Mouse (Mus musculus) regulatory T cell (primary cell): ENCODE measurements around the gene Gm37240.
"Not testable (repeated sequence)": the region's sequence is repeated elsewhere in the genome, so short reads cannot be mapped to it uniquely, and the experiment has no call there.

Experiments
- in situ Hi-C: fragments of 300-600 bp; cut with MboI, MseI; formaldehyde crosslinking; loops from one replicate; pipeline ENCODE4 v1.15.1; 2025; ENCODE audit warnings: high pct_unique_total_duplicates

Gm37240 gene

DNA sequence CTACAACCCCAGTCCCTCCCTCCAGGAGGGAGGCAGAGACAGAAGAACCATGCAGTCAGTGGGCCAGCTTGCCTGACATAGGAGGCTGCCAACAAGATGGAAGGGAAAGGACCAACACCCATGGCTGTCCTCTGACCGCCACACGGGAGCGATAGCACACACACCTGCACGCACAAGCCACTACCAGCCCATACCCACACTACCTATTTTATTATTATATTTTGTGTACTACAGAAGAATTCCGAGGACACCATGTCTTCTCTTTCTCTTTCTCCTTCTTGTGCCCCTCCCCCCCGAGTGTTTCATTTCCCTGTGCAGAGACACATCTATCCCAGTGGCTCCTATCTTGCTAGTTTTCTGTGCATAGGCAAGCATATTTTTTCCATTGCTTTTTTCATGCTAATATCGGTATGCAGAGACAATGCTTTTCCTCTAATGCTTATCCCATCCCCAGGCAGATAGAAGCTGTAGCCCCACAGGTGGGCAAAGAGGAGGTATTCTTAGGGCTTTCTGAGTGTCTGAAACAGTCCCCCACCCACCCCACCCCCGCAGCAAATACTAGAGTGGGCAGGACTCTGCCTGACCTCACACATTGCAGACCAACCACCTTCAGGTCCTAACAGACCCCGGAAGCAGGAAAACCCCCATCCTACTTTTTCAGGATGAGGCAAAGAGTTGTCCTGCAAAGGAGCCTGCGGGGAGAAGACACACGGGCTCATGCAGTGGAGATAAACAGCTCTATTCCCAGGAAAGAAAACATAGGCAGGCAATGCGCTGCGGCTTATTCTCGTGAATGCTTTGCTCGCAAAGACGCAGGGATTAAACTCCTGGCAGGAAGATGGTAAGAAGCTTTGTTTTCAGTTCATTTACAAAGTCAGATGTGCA, 1232.2 kb downstream of the Gm37240 start:
- in situ Hi-C loops = loop anchor here (5.0 kb wide), 1 partner anchor 83 kb away; no protein-coding TSS in a partner anchor

DNA sequence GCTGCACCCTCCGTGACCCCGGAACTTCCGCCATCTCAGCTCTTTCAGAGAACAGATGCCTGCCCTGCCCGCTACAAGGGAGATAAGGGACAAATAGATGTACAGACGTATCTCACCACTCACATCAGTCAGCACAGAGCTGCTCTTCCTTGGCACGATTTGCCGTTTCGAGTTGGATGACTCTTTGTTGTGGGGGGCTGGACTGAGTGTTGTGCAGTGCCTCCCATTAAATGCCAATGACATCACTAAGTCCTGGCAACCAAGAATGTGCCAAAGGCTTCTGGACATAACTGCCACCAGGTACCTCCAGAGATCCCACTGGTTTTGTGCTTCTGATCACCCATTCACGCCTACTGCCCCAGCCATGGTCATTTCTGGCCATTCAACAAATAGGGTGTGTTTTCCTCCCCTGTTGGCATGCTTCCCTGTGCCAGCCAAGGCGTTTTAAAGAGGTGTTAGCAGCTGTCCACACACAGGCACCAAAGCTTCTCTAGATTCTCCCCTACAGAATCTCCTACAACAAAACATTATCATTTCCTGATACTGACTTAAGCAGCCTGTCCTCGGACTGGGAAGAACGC, 1233.0 kb downstream of the Gm37240 start:
- in situ Hi-C loops = no loop called here

DNA sequence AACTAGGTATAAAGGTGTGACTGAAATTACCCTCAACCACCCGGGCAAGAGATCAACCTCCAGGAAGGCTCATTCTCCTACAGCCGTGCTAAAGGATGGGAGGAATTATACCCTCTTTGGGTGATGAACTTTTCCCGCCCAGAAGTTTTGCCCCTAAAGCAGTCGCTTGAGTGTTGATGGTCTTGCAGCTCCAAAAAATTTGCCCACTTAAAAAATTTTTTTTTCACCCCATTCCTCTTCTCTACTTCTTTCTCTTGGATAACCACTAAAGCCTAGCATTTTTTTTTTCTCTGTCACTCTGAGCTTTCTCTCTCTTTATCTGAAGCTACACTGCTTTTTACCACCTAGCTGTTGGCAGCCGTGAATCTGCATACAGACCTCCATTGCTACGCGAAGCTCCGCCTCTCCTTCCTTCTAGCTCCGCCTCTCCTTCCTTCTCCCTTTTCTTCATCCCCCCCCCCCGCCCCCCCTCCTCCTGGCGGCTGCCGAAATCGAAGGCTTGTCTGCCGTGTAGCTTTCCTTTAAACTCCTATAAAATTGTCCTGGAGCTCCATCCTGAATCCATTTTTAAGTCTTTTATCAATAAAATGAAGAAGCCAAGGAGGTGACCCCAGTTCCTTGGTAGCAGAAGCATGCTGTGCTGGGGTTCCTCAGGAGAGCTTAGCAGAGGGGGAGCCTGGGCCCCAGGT, 1233.6 kb downstream of the Gm37240 start:
- in situ Hi-C loops = no loop called here

DNA sequence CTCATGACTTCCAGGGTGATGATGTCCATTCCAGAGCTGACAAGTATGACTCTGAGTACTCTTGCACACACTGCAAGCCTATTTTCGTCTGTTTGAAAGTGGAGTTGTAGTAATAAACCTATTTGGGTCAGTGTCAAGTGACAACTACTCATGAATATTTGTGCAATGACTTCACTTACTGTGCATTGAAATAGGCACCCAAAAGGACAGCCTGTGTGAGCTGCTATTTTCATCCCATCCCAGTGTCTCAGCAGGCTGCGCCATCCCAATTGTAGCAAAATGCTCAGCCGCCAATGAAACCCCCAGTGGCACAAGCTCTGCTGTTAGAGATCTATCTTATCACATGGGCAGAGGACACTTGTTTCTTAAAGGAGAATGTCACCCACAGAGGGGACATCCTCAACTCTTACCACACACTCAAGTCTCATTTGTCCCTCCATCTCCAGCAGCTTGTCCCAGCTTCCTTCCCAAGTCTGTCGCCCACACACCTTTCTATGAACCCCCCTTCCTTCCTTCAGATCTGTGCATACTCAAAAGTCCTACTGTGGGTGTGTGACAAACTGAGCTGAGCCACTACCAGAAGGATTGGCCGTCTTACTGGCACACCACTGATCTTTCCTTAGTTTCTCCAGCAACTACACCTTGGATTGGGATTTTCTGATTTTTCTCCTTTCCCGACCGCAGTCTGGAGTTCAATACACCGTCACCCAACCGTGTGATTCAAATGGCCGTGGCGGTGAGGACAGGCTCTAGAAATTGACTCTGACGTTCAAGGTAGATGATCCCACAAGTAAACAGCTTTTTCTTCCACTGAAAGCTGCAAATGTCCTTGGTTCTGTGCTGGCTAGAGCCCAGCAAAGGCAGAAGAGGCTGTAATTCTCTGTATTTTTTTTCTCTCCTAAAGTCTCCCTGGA, 1234.4 kb downstream of the Gm37240 start:
- in situ Hi-C loops = no loop called here

DNA sequence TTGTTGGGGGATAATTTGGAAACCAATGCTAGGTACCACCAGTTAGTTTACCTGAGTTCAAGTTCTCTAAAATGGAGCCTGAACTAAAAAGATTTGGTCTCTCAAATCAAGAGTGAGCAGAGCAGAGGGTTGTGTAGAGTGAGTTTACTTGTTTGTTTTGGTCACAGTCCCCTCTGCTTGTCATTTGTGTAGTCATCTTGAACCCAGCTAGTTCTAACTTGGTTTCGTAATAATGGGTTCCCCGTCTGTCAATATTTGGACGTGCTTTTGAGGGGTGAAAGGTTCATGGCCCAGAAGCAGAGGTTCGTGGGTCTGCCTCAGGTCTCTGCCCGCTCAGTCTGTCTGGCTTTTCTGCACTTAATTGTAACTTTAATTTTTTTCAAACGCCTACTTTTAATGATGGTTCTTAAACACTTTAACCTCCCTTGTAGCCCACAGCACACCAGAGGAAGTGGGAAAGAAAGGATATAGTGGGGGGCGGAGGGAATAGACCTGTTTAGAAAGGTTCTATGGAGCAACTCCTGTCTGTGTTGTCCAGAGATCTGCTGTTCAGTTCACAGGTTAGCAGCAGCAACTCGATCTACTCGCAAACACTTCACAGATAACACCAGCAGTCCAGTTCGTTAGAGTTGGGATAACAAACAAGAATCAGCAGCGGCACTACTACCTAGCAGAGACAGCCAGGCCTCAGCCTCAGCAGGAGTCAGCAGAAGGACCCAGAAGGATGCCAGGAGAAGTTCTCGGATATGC, 1237.6 kb downstream of the Gm37240 start:
- in situ Hi-C loops = no loop called here

DNA sequence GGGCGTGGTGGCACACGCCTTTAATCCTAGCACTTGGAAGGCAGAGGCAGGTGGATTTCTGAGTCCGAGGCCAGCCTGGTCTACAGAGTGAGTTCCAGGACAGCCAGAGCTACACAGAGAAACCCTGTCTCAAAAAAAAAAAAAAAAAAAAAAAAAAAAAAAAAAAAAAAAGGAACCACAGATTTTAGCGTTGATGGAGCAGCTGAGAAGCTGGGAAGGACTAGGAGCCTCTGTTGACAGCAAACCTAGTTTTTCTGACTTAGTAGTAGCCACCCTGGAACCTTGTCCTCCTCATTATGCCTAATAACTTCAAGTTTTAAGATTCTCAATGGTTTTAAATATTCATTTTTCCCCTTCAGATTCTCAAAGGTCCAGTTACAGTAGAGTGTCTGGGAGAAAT, 1239.2 kb downstream of the Gm37240 start:
- in situ Hi-C loops = not testable (repeated sequence)

DNA sequence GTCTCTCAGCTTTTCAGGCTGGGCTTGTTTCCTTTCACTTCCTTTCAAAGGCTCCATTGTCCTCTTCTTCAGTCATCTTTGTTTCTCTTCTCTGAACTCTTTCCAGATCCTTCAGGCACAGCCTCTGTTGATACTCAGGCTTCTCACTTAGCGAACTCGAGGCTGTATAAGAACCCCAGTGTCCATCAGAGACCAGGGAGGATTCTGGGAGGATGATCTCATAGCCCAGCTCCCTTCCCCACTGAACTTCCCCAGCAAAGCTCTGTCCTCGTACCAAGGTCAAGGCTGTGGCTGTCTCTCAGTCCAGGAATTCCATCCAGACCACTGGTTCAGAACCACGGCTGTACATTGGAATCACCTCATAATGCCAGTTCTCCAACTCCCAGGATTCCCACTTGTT, 1239.7 kb downstream of the Gm37240 start:
- in situ Hi-C loops = no loop called here

DNA sequence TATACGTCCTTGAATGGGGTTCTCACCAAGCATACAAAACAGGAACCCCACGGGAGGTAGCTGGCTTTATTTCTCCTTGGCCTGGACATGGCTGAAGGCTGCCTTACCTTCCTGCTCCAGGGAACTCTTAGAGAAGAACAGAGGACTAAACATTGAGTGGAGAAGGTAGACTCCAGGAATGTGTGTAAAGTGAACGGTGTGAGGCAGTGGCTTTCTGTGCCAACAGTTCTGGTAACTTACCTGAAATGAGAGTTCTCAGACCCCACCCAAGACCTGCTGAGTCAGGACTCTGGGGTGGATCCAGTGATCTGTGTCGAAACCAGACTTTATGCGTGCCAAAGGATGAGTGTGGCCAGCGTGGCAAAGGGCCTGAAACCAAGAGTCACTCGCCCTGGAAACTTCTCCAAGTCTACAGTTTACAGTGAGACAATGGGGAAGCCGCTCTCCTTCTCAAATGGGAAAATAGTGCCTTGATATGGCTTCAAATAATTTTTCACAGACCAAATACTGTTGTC, 1240.9 kb downstream of the Gm37240 start:
- in situ Hi-C loops = no loop called here

DNA sequence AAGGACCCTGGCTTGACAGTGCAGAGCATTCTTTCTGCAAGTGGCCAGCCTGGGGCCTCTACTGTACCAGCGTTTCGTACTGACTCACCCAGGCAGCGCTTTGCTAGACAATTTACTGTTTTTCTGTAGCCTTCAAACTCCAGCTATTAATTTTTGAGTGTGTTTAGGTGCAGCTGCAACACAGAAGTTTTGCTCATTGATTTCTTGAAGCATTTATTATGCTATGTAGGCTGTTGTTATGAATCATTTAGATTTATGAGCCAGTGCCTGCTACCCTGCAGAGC, 1241.4 kb downstream of the Gm37240 start:
- in situ Hi-C loops = no loop called here

DNA sequence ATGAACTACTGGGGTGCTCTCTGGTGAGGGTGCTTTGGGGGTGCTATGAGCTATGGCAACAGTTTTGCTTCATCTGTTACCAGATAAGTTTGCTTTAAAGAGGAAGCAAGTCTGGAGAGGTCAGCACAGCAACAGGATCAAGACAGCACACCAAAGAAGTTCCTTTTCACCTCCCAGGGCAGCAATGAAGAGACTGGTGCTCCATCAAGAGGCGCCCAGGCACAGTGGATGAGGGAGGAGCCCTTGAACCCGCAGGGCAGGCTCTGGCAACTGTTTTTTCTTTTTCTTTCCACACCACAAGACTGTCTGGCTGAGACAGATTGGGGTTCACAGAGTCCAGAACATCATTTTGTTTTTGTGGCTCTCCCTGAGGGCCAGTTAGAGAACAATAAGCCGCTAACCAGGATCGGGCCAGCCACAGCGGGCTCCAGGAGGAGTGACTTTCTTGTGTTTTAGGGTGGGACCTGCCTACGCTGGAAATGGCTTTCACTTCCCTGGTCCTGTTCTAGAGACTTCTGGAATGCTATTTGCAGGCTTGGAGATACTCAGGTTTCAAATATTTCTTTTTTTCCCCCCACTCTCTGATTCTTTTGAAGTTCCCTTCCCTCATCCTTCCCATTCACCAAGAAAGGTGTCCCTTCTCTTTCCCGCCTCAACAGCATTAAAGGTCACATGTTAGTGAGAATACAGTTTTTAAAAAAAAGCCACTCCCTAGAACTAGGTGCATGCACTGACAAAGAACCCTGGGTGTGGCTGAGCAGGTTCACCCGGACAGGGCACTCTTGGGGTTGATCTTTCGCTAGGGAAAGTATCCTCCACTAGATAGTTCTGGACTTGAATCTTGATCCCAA, 1241.9 kb downstream of the Gm37240 start:
- in situ Hi-C loops = no loop called here

DNA sequence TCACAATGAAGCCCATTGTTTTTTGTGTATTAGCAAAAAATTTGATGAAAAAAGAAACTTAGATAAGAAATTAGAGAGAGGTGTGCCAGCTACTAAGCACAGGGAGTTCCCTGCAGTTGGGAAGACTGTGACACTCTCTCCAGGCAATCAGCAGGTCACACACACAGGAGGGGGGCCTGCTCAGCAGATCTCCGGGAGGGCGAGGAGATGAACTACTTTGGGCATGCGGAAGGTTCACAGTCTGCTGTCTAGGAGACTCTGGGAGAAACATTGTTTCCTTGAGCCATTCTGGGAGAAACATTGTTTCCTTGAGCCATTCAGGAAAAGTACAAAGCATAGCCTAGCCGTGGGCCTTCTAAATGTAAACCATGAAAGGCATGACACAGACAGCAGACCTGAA, 1244.4 kb downstream of the Gm37240 start:
- in situ Hi-C loops = no loop called here

DNA sequence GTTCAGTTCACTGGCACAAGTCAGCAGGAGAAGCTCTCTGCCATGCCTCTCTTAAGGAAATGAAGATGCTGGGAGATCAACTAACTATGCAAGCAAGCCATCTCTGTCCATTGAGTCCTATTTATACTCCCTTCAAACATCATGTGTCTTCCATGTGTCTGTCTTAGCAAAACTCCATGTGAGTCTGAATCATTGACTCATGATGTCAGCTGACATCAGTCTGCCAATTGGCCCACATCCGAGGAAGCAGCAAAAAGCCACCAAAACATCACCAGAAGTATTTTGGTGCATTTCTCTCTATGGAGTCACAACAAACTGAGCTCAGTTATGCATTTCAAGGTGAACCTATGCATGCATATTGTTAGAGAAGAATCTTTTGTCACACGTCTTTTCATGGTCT, 1245.9 kb downstream of the Gm37240 start:
- in situ Hi-C loops = no loop called here

DNA sequence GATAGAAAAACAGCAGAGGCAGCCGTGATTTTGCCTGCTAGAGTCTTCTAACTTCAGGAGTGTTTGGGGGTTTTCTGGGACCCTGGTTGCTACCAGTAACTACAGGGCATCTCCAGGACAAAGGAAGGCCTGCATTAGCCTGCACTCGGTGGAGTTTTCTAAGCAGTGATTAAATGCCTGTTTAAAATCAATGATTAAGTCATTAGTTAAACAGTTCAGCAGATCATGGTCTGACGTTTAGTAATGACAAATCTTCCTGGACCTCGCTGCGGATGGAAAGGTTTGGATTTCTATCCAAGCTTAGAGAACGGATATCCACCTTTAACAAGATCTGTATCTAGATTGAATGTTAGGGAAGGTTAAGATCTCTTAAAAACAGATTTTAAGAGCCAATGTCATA, 1246.8 kb downstream of the Gm37240 start:
- in situ Hi-C loops = no loop called here

DNA sequence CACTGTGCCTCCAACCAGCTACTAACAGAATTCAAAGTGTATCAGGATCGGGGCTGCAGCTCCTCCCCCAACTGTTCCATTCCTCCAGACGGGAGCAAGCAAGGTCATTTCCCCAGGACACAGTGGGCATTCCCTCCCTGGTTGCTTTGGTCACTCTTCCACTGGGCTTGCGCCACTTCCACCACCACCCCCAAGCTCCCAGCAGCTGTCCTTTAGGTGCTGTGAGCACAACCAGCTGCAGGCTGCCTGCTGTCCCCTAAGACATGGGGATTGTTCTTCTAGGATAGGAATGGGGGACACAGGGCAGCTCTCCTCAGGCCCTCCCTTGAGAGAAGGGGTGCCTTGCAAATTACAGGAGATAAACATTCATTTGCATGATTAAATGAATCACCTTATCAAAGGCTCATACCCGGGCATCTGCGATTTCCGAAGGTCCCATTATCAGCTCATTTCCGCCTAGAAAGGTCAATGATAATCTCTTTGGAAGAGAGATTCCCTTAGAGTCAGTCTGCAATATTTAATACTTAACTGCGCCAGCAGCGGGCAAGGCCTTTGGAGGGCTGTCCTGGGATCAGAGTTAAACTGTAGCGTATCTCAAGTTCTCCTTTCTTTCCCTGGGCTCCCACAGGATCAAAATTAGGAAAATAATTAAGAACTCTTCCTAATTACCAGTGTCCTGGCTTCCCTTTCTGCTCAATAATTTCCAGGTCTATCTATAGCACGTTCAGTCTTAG, 1247.4 kb downstream of the Gm37240 start:
- in situ Hi-C loops = no loop called here

DNA sequence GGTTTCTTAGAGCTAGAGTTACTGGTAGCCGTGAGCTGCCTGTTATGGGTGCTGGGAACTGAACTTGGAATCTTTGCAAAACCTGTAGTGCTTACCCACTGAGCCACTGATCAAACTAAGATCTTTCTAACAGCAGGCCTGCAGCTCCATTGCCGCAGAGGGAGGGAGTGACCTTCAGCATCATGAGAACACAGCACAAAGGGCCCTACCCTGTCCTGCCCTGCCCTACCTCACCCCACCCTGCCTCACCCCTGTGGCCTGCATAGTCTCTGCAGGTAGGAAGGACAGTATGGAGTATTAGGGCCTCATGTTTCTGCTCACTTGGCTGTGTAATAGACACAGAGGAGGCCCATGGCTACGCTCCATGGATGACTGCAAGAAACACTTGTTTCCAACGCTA, 1248.5 kb downstream of the Gm37240 start:
- in situ Hi-C loops = no loop called here

DNA sequence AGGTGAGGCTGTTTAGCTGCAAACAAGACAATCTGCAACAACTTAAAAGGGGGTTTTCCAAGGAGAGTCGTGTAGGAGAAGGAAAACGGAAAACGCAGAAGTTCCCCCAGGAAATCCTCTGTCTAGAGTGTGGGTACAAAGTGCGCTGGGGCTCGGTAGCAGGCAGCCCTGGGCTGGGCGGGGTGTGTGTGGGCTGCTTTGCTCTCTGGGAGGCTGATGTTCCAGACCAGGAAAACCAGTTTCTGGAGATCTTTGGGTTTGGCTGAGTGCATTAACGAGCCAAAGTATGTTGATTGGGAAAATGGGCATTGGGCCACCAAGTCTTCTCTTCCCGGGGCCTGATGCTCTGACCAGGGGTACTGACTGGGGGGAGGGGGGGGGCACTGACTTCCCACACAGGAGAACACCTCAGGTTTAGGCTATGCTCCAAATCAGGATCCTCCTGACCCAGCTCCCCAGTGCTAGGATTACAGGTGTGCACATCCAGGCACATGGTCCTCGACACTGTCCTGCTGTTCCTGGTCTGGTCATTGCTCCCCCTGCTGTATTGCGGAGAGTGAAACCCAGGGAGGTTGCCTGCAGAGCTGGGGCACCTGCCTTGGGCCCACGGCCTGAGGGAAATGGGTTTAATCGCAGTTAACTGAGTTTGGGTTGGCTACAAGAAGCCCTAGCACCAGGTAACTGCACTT, 1249.3 kb downstream of the Gm37240 start:
- in situ Hi-C loops = no loop called here

DNA sequence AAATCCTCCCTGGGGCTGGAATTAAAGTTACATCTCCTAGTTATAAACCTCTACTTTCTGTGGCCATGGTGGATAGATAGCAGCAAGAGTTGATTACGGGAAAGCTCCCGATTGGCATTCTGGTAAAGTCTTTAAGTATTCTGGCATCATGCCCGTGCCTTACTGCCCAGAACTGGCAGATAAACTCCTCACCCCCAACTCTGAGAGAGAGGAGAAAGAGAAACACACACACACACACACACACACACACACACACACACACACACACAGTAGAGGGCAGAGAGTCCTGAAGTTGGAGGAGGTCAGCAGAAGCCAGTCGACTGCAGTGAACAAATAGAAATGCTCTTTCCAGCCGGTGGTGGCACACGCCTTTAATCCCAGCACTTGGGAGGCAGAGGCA, 1250.2 kb downstream of the Gm37240 start:
- in situ Hi-C loops = no loop called here

DNA sequence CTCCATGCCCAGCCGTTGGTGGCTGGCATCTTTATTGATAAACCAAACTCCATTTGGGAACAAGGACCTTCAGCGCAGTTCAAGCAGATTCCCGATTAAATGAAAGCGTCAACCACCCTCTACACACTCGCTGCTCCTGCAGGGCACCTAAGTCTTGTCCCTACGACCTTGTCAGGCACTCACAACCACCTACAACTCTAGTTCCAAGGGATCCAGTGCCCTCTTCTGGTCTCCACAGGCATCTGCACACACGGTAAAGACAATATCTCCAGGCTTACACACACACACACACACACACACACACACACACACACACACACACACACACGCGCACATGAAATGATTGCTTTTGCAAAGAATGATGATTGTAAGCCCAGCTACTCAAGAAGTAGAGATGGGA, 1255.7 kb downstream of the Gm37240 start:
- in situ Hi-C loops = no loop called here

DNA sequence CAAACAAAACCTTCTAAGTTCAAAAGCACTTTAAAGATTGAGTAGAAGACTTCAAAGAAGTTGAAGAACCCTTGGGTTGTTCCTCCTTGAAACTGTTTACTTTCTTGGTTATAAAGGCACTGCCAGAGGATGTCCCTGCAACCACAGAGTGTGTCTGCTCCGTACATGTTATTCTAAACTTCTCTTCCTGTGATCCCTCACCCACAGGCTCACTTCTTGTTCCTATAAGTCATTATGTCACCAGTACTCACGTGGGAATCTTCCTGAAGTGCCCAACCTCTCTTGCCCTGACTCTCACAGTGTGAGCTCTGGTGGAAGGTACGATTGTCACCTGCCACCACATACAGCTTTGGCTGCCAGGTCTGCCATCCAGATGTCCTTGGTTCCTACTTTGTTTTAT, 1265.3 kb downstream of the Gm37240 start:
- in situ Hi-C loops = no loop called here
